Mouse (Mus musculus): ENCODE measurements around the gene Pafah1b3.
"Not testable (repeated sequence)": the region's sequence is repeated elsewhere in the genome, so short reads cannot be mapped to it uniquely, and the experiment has no call there.

Gene Pafah1b3

DNA sequence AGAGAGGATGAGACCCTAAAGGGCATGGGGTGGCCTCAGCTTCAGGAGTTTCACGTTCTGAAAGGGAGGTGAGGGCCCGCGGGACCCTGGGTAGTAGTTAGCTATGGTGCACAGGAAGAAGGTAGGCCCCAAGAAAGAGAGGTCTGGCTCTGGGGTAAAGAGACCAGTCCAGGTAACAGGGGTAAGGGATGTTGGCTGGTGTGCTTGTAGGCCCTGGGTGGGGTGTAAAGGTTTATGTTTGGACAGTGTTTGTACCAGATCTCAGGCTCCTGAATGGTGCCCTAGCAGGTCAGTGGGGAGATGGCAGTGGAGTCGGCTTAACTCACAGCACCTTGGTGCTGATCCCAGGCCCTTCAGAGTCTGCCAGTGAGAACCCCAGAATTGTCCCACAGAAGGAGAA is 28.8 kb downstream of the Pafah1b3 start:
- DNase-seq (ENCODE audit: low read depth, low spot score) = no peak

GRCm38 (mm10) chr7:25268588-25268987 is 29.2 kb downstream of the Pafah1b3 start:
- DNase-seq (ENCODE audit: low read depth, low spot score) = no peak

GRCm38 (mm10) chr7:25267751-25268463 is 29.9 kb downstream of the Pafah1b3 start:
- peak; percentile 100 for DNase-seq (ENCODE audit: low read depth, low spot score)

- DNase-seq (ENCODE audit: low read depth, low spot score) = peak; percentile 99
Measured at GRCm38 (mm10) chr7:25267301-25267750, 30.5 kb downstream of the Pafah1b3 start, which contains the start of gene Cic. Gene Cic (plus strand): TSS chr7:25267704.

DNA sequence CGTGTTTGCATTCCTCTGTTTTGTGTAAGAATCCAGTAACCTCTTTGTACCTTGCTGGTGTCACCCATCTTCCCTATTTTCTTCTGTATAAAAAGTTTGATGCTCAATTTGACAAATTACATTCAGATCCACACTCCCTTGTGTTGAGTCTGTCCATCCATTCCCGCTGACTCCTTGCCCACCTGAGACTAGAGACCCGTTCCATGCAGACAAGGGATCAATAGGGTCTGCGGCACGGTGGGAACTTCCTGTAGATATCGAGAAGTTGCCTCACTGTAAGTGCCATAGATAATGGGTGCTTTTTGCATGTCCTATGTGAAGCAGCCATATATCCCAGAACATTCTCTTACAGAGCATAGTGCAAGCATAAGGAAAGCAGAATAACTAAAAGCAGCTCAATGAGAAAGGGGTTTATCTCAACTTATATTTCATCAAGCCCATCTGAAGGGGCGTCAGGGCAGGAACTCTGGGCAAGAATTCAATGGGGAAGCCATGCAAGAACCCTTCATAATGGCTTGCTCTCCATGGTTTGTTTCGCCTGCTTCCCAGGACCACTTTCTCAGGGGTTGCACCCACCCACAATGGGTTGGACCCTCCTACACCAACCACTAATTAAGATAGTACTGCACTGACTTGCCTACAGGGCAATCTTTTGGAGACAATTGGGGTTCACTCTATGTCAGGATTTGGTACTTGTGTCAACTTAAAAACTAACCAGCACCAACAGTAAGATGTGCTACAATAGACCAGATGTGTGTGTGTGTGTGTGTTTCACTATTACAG is 31.4 kb downstream of the Pafah1b3 start:
- no peak for DNase-seq (ENCODE audit: low read depth, low spot score)

GRCm38 (mm10) chr7:25265743-25266142 is 32.0 kb downstream of the Pafah1b3 start:
- not testable (repeated sequence) for DNase-seq (ENCODE audit: low read depth, low spot score)

GRCm38 (mm10) chr7:25263968-25264870 is 33.6 kb downstream of the Pafah1b3 start:
- DNase-seq (ENCODE audit: low read depth, low spot score) = no peak

DNA sequence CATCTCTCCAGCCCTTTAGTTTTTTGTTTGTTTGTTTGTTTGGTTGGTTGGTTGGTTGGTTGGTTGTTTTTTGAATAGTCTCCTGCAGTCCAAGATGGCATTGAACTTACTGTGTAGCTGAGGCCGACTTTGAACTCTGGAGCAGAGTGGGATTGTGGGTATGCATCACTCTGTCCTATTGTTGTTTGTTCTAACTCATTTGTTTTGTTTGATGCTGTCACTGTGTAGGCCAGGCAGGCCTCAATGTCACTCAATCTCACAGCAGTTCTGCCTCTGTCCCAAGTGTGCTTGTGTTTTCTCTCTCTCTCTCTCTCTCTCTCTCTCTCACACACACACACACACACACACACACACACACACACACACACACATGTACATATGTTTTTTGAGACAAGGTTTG is 35.9 kb downstream of the Pafah1b3 start:
- no peak for DNase-seq (ENCODE audit: low read depth, low spot score)

DNA sequence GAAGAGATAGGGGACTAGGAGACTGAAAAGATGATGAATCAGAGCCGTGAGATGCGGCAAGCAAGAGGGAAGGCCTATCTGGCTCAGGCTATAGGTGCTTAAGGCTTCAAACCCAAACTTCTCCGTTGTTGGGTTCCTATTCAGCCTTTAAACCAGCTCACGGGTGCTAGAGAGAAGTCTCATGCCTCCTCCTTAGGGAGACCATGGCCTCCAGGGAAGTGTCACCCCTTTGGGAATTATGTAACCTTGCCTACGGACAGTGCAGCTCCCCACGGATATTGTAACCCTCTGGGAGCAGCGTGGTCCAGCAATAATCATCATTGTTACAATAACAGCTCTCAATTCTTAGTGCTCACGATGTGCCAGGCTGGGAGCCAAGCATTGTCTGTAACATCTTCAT is 46.0 kb downstream of the Pafah1b3 start:
- DNase-seq (ENCODE audit: low read depth, low spot score) = no peak

DNA sequence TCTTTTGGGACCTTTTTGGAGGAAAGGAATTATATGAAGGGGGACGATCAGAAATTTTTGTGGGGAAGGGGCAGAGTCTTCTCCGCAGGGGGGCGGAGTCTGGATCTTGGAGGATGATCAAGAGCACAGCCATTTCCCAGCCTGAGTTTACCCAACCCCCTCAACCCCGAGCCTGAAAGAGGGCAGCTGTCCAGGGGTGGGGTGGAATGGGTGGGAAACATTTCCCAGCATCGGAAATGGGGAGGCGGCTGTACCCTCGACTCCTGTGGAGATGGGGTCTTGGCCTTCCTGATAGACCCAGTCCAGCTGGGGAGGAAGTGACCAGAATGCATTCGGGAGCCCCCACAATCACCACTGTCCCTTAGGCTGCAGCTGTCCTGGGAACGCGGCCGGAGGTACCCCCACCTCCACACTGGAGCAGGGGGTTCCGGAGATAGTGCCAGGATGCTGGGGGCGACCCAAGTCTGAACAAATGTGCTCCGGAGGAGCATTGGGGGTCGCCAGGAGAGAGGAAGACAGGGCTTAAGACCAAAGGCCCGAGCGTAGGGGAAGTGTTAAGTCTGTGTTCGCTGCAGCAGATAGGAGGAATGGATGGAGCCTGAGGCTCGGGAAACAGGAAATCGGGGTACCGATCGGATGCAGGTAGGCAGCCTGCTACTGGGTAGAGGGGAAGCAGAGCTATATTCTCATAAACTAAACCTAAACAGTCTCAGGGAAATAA is 46.6 kb downstream of the Pafah1b3 start:
- DNase-seq (ENCODE audit: low read depth, low spot score) = peak; percentile 79

DNA sequence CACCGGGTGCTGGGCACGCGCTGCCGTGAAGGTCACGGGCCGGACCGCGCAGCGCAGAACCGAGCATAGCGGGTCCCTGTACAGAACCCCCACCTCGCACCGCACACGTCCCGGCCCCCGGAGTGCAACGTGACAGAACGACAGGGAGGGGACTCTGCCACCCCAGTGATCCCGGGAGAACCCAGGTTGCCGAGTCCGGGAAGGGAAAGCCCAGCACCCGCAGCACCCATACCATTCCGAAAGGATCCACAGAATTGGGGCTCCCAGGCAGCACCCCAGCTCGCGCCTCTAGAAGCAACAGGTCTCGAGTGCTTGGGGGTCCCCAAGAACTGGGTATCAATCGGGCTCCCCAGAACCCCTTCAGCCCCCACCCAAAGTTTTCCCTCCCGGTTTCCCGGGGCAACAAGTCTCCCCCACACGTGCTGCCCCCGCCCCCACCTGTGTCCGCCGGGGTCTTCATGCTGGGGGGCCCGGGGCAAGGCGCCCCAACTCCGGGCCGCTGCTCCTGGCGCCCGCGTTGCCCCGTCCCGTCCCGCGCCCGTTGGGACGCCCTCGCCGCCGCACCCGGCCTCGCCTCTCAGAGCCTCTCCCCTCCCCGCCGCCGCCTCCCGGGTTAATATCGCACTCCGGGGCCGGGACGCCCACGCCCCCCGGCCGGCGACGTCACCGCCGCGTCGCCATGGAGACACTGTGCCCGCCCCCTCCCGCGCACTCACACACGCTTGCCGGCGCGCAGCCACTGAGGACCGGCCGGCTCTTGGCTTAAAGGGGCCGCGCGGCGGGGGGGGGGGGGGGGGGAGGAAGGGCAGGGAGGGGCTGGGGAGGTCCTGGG is 47.4 kb downstream of the Pafah1b3 start, which contains the start of gene Erf:
Gene Erf (minus strand): TSS at position 621 of the 832 bp plus-strand sequence.
- peak; percentile 94 for DNase-seq (ENCODE audit: low read depth, low spot score)

DNA sequence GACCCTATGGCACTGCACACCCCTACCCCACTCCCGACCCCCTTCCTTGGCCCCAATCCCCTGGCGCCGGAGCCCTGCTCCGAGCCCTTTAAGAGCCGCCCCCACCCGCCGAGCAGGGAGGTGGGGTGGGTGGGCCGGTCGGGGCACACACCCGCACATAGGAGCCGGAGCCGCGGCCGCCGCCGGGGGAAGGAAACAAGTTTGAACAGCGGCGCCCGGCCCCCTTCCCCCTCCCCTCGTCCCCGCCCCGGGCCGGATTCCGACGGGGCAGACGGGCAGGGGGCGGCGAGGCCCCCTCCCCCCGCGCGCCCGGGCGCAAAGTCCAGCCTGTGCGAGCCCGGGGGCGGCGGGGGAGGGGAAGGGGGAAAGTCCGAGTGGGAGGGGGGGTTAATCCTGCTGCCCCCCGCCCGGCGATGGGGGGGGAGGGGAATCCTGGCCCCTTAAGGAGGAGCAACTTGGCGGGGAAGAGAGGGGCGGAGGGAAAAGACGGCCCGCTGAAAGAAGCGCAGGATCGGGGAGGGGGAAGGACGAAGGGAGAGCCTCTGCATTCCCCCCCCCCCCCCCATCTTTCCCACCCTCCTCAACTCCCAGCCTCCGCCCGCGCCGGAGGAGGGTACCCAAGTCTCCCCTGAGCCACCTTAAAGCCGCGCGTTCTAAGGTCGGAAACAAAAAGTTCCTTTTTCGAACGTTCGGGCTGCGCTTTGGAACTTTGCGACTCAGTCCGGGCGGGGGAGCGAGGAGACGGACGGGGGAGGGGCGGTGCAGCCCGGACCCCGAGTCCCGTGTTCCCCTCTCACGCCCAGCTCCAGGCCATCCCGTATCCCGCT is 48.3 kb downstream of the Pafah1b3 start:
- DNase-seq (ENCODE audit: low read depth, low spot score) = peak; percentile 87

DNA sequence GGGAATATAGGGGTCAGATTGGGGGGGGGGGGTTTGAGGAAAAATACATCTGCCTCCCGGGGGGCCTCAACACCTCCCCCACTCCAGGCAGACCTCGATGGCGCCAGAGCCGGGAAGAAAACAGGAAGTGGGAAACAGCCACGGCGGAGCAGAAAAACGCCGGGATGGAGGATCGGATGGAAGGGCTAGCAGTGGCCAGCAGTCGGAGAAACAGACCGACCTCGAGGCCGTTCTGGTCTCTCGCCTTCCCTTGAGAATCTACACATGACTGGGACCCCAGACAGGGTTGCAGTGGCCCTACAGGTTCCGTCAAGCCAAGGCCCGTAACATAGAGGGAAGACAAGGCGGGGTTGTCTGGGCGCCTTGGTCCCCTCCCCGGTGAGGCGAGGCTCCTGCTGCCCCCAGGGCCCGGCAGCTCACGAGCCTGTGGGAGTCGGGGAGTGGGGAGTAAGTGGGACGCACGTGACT is 48.9 kb downstream of the Pafah1b3 start:
- DNase-seq (ENCODE audit: low read depth, low spot score) = peak; percentile 48

- peak; percentile 58 for DNase-seq (ENCODE audit: low read depth, low spot score)
Measured at GRCm38 (mm10) chr7:25248018-25248647, 49.7 kb downstream of the Pafah1b3 start.

- no peak for DNase-seq (ENCODE audit: low read depth, low spot score)
Measured at GRCm38 (mm10) chr7:25247498-25247897, 50.3 kb downstream of the Pafah1b3 start.

- no peak for DNase-seq (ENCODE audit: low read depth, low spot score)
Measured at GRCm38 (mm10) chr7:25246759-25247137, 51.0 kb downstream of the Pafah1b3 start.

DNA sequence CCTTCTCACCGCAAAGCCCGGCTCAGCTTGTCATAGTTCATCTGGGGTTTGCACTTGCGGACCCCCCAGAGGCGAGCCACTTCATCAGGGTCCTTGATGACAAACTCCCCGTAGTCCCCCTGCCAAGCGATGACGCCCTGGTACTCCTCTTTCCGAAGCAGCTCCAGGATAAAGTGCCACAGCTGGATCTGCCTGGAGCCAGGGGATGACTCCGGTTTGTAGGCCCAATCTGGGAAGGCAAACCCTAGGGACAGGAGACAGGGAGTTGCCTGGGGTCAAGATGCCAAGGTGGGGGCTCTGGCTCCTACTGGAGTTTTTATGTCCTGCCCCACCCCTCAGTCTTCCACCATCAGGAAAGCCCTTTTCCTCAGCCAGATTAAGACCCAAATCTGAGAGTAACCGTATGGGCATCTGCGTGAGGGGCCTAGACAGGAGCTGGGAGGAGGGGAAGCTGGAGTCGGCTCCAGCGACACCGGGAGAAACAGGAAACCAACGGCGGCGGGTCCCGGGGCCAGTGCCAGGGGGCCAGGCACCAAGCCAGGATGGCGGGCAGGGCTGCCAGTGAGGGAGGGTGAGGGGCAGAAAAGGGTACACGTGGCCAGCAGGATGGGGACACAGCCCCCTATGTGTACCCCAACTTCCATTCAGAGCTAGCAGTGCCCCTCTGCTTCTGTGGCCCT is 51.6 kb downstream of the Pafah1b3 start:
- no peak for DNase-seq (ENCODE audit: low read depth, low spot score)

Data from mesoderm, embryonic 11.5 days (tissue).